Mouse (Mus musculus): ENCODE data around the gene Xxylt1. TPM values are rescaled to one million over a fixed set of nuclear protein-coding genes. Genes with fewer than 3 reads are reported as not detected.

Gene Xxylt1
- total and polyA plus RNA-seq, 3 experiments, result 12.8 to 164 (median 26.6) TPM

GRCm38 (mm10) chr16:30938664-30939063 is 142.6 kb downstream of the Xxylt1 start:
- H3K9me3 ChIP-seq (replicated peaks; ENCODE audit: insufficient read depth, low read length), result no peaks in the 10 kb centered on the region
- no peaks in the 10 kb centered on the region for H3K27me3 ChIP-seq (ENCODE audit: control insufficient read depth in 1 of 2, insufficient read depth in 2 of 2, low read length in 2 of 2)
- no peak overlapping the region for H3K4me3 ChIP-seq (ENCODE audit: control insufficient read depth in 1 of 2, insufficient read depth in 1 of 2, low read depth in 2 of 2, low read length in 2 of 2)
- TF ChIP-seq NRF1 (IDR thresholded peaks at IDR 0.05; ENCODE audit: insufficient read depth, low read depth, low read length, poor library complexity, severe bottlenecking) (no peak), TAL1 (IDR thresholded peaks at IDR 0.05; ENCODE audit: low read length) (no peak), MAX (IDR thresholded peaks at IDR 0.05; ENCODE audit: low read length) (no peak), EP300 (IDR thresholded peaks at IDR 0.05; ENCODE audit: low read depth in 1 of 2, low read length in 2 of 2) (no peak), ZNF384 (IDR thresholded peaks at IDR 0.05; ENCODE audit: low read depth, low read length) (no peak)
- no peak overlapping the region for H3K9ac ChIP-seq (ENCODE audit: control insufficient read depth, low read depth, low read length, poor library complexity, severe bottlenecking)
- no peaks in the 10 kb centered on the region for H3K79me2 ChIP-seq (ENCODE audit: control insufficient read depth, insufficient read depth, low read length, poor library complexity)
- DNase-seq (ENCODE audit: low read depth, low spot score), result no peak
- H3K36me3 ChIP-seq (ENCODE audit: control insufficient read depth in 1 of 2, insufficient read depth in 2 of 2, low read length in 2 of 2), result no peaks in the 10 kb centered on the region
- no peak overlapping the region for H3K27ac ChIP-seq (ENCODE audit: control insufficient read depth, low read depth, low read length)
- no peaks in the 10 kb centered on the region for H3K4me1 ChIP-seq (ENCODE audit: control insufficient read depth in 1 of 2, insufficient read depth in 2 of 2, low read length in 2 of 2)

DNA sequence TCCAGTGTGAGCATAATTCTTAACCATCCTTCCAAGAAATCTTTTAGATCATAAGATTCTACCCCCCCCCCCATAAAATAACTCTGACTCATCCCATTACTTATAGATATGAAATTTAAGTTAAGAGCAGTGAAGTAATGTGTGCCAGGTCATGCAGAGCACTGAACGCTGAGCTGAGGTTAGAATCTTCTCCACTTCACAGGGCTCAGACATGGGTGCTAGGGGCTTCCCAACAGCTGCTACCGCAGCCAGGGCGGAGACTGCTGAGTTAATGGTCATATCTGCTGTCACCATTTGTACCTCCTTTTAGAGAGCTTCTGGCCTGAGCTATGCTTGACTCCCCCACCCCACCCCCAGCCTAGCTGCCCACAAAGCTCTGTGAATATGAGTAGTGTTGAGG is 143.6 kb downstream of the Xxylt1 start:
- no peaks in the 10 kb centered on the region for H3K79me2 ChIP-seq (ENCODE audit: control insufficient read depth, insufficient read depth, low read length, poor library complexity)
- no peak overlapping the region for H3K27ac ChIP-seq (ENCODE audit: control insufficient read depth, low read depth, low read length)
- DNase-seq (ENCODE audit: low read depth, low spot score), result no peak
- H3K9me3 ChIP-seq (replicated peaks; ENCODE audit: insufficient read depth, low read length), result no peaks in the 10 kb centered on the region
- H3K4me1 ChIP-seq (ENCODE audit: control insufficient read depth in 1 of 2, insufficient read depth in 2 of 2, low read length in 2 of 2), result no peaks in the 10 kb centered on the region
- no peak overlapping the region for H3K4me3 ChIP-seq (ENCODE audit: control insufficient read depth in 1 of 2, insufficient read depth in 1 of 2, low read depth in 2 of 2, low read length in 2 of 2)
- H3K36me3 ChIP-seq (ENCODE audit: control insufficient read depth in 1 of 2, insufficient read depth in 2 of 2, low read length in 2 of 2), result no peaks in the 10 kb centered on the region
- TF ChIP-seq TBP (IDR thresholded peaks at IDR 0.05; ENCODE audit: low read depth, low read length), result no peak
- TF ChIP-seq UBTF (IDR thresholded peaks at IDR 0.05; ENCODE audit: borderline replicate concordance, insufficient read depth, low read depth, low read length), result no peak
- TF ChIP-seq RCOR1 (IDR thresholded peaks at IDR 0.05; ENCODE audit: low read depth, low read length), result no peak
- no peak for TF ChIP-seq RAD21 (IDR thresholded peaks at IDR 0.05; ENCODE audit: low read depth, low read length)
- no peak for TF ChIP-seq POLR2AphosphoS5 (IDR thresholded peaks at IDR 0.05; ENCODE audit: borderline replicate concordance, low read depth, low read length)
- TF ChIP-seq ZMIZ1 (IDR thresholded peaks at IDR 0.05; ENCODE audit: low read depth, low read length), result no peak
- no peak for TF ChIP-seq USF1 (IDR thresholded peaks at IDR 0.05; ENCODE audit: low read depth, low read length)
- no peak for TF ChIP-seq MAX (IDR thresholded peaks at IDR 0.05; ENCODE audit: low read length)
- TF ChIP-seq GATA1 (IDR thresholded peaks at IDR 0.05; ENCODE audit: low read depth, low read length), result no peak
- no peak for TF ChIP-seq MAFK (IDR thresholded peaks at IDR 0.05; ENCODE audit: borderline replicate concordance, low read depth, low read length)
- TF ChIP-seq ZC3H11A (IDR thresholded peaks at IDR 0.05; ENCODE audit: low read depth, low read length), result no peak
- TF ChIP-seq POLR2AphosphoS2 (IDR thresholded peaks at IDR 0.05; ENCODE audit: low read length), result no peak
- no peak for TF ChIP-seq ETS1 (IDR thresholded peaks at IDR 0.05; ENCODE audit: low read depth, low read length)
- TF ChIP-seq MAZ (IDR thresholded peaks at IDR 0.05; ENCODE audit: low read depth, low read length), result no peak
- TF ChIP-seq NRF1 (IDR thresholded peaks at IDR 0.05; ENCODE audit: insufficient read depth, low read depth, low read length, poor library complexity, severe bottlenecking), result no peak
- no peak for TF ChIP-seq MYB (IDR thresholded peaks at IDR 0.05; ENCODE audit: low read depth, low read length)
- H3K27me3 ChIP-seq (ENCODE audit: control insufficient read depth in 1 of 2, insufficient read depth in 2 of 2, low read length in 2 of 2), result no peaks in the 10 kb centered on the region
- no peak overlapping the region for H3K9ac ChIP-seq (ENCODE audit: control insufficient read depth, low read depth, low read length, poor library complexity, severe bottlenecking)

Data from MEL (cell line).